Comparison of ENCODE assay signal across 8 mouse cellular contexts in genomic region chr12:80687788-80688211, GRCm38 (mm10). TPM values are rescaled to one million over a fixed set of nuclear protein-coding genes. Genes with fewer than 3 reads are reported as not detected.
DNase-seq lines count a peak whose midpoint lies in the region; ATAC-seq and TF ChIP-seq lines count a peak whose summit lies in the region.

No protein-coding gene starts in this region.

- DNase-seq in heart, adult 2 months = peak; percentile 38 to 42
- DNase-seq in right cerebral cortex, postnatal 4 days = peak; percentile 51
- no peak for DNase-seq in right cerebral cortex, adult 2 months (ENCODE audit: low spot score in 2 of 2)
- peak; percentile 10 to 21 for DNase-seq in heart, adult 9 months (ENCODE audit: low spot score in 2 of 2)
- peak; percentile 38 to 62 for DNase-seq in lung, postnatal 4 days
- DNase-seq in frontal cortex, postnatal 10 days (ENCODE audit: low spot score in 2 of 2) = no peak

- no peak for TF ChIP-seq POLR2A in heart, adult 2 months (IDR thresholded peaks at IDR 0.05; ENCODE audit: insufficient read depth, low read depth, low read length)

- TF ChIP-seq EP300 in heart, adult 2 months (IDR thresholded peaks at IDR 0.05; ENCODE audit: insufficient read depth, low read depth, low read length) = no peak

- H3K9ac ChIP-seq in heart, adult 2 months (ENCODE audit: low read depth, low read length) = no peak overlapping the region
- H3K9ac ChIP-seq in heart, embryonic 11.5 days (ENCODE audit: low read depth, low read length) = no peak overlapping the region

- H3K4me3 ChIP-seq in heart, adult 2 months = no peak overlapping the region
- no peak overlapping the region for H3K4me3 ChIP-seq in heart, embryonic 11.5 days (ENCODE audit: low read depth, low read length)

- no peaks in the 10 kb centered on the region; the same call in 1 of the 2 replicates for H3K4me1 ChIP-seq in heart, adult 2 months (ENCODE audit: control insufficient read depth, insufficient read depth, low read length)
- H3K4me1 ChIP-seq in heart, embryonic 11.5 days (ENCODE audit: control insufficient read depth, insufficient read depth, low read length) = peaks cover 10% of the 10 kb centered on the region

- H3K27ac ChIP-seq in heart, adult 2 months = no peak overlapping the region
- H3K27ac ChIP-seq in heart, embryonic 11.5 days (ENCODE audit: low read depth, low read length) = no peak overlapping the region

- H3K4me2 ChIP-seq in heart, embryonic 11.5 days = no peak overlapping the region

- H3K9me3 ChIP-seq in heart, embryonic 11.5 days (replicated peaks; ENCODE audit: control insufficient read depth, low read length) = no peaks in the 10 kb centered on the region

- whole genome bisulfite sequencing in heart, adult 2 months = 19% methylated on average over 10 of the region's 10 CpGs
- 72% methylated on average over 10 of the region's 10 CpGs for WGBS in heart, embryonic 11.5 days (ENCODE audit: insufficient replicate concordance)

- no peak for ATAC-seq in heart, embryonic 11.5 days (replicated peaks; ENCODE audit: insufficient number of reproducible peaks, low FRiP score, low TSS enrichment)
- no peak for ATAC-seq in monocyte, adult 5-6 weeks (replicated peaks; ENCODE audit: insufficient number of reproducible peaks, low FRiP score, low TSS enrichment, poor library complexity, severe bottlenecking)

- TF ChIP-seq CTCF in heart, adult 2 months (IDR thresholded peaks at IDR 0.05) = no peak

- intact Hi-C loops in heart, adult 2 months (cut with DNase I) = no loop called here

- H3K79me2 ChIP-seq in heart, adult 2 months (replicated peaks; ENCODE audit: control insufficient read depth, insufficient read depth, low read length) = no peaks in the 10 kb centered on the region

- peaks cover 5% of the 10 kb centered on the region for H3K27me3 ChIP-seq in heart, adult 2 months (ENCODE audit: control insufficient read depth, insufficient read depth, low read length)
- H3K27me3 ChIP-seq in heart, embryonic 11.5 days (ENCODE audit: control insufficient read depth, insufficient read depth, low read length) = peaks cover 22% of the 10 kb centered on the region

- no peaks in the 10 kb centered on the region for H3K36me3 ChIP-seq in heart, adult 2 months (ENCODE audit: control insufficient read depth, insufficient read depth, low read length)
- no peaks in the 10 kb centered on the region for H3K36me3 ChIP-seq in heart, embryonic 11.5 days (ENCODE audit: control insufficient read depth, insufficient read depth, low read length)

RNA-seq across cellular contexts. Expression of gene Plekhd1, which starts 4.6 kb away (rescaled TPM):
- not detected for total RNA-seq in heart, adult 2 months (2021)
- polyA plus RNA-seq in heart, adult 2 months (2012; rRNA removed) = 0.27 and 0.41 TPM in 2 replicates
- 0.20 and 0.67 TPM in 2 replicates for polyA plus RNA-seq in heart, embryonic 11.5 days (2014; fragmentation: Nextera tagmentation; extraction: Ambion mirVana)
- not detected in 3 replicates for total RNA-seq in monocyte, adult 5-6 weeks (2017)

RNA-seq across cellular contexts. Expression of gene Erh, which starts 43.7 kb away (rescaled TPM):
- 10 to 100 TPM; 17.9 to 23.8 TPM for total RNA-seq in heart, adult 2 months (2021)
- 22.4 and 29.5 TPM in 2 replicates for polyA plus RNA-seq in heart, adult 2 months (2012; rRNA removed)
- 169 and 202 TPM in 2 replicates for polyA plus RNA-seq in heart, embryonic 11.5 days (2014; fragmentation: Nextera tagmentation; extraction: Ambion mirVana)
- 27.7 to 31.5 TPM (median 30.9 TPM) in 3 replicates for total RNA-seq in monocyte, adult 5-6 weeks (2017)

RNA-seq across cellular contexts. Expression of gene Slc39a9, which starts 44.1 kb away (rescaled TPM):
- total RNA-seq in heart, adult 2 months (2021) = 10 to 100 TPM; 15.6 to 17.4 TPM
- polyA plus RNA-seq in heart, adult 2 months (2012; rRNA removed) = 18.1 and 24.7 TPM in 2 replicates
- polyA plus RNA-seq in heart, embryonic 11.5 days (2014; fragmentation: Nextera tagmentation; extraction: Ambion mirVana) = 17.9 and 24.4 TPM in 2 replicates
- total RNA-seq in monocyte, adult 5-6 weeks (2017) = 7.9 to 18.9 TPM (median 8.6 TPM) in 3 replicates

Comparison
In these comparisons a context has a peak if more than half of its experiments do, and no peak if none do; other contexts are left out.
1. DNase-seq: peak in heart, adult 2 months (2 of 2), right cerebral cortex, postnatal 4 days (single experiment), heart, adult 9 months (2 of 2) and lung, postnatal 4 days (2 of 2); none in right cerebral cortex, adult 2 months (0 of 2) and frontal cortex, postnatal 10 days (0 of 2).